Mouse (Mus musculus) hindbrain, postnatal 0 days (tissue): ENCODE data around the gene Tor3a. TPM values are rescaled to one million over a fixed set of nuclear protein-coding genes. Genes with fewer than 3 reads are reported as not detected.
"Not testable (repeated sequence)": the region's sequence is repeated elsewhere in the genome, so short reads cannot be mapped to it uniquely, and the experiment has no call there.

ENCODE experiments used
- ATAC-seq: fragments of 200-750 bp; cut with Nextera tagmentation; 2 replicates; pipeline ENCODE4 v1.8.0; 2017; ENCODE audit warnings: mild to moderate bottlenecking, moderate TSS enrichment, moderate library complexity
- DNase-seq: peaks from one replicate; pipeline ENCODE4 v3.0.0-alpha.2; 2015; ENCODE audit warnings: low spot score
- H3K27ac ChIP-seq: fragments of 300-500 bp; sonication (generic); 2 replicates; pipeline ENCODE4 v1.5.1; 2014; ENCODE audit warnings: mild to moderate bottlenecking
- H3K27me3 ChIP-seq: fragments of 300-500 bp; sonication (generic); 2 replicates; pipeline ENCODE4 v1.6.1; 2014; ENCODE audit warnings: low read length, mixed read lengths; ENCODE audit not compliant: insufficient read depth
- H3K36me3 ChIP-seq: fragments of 300-500 bp; sonication (generic); 2 replicates; pipeline ENCODE4 v1.6.1; 2014; ENCODE audit warnings: low read length, mixed read lengths; ENCODE audit not compliant: insufficient read depth
- H3K4me1 ChIP-seq: fragments of 300-500 bp; sonication (generic); 2 replicates; pipeline ENCODE4 v1.6.1; 2014; ENCODE audit warnings: antibody characterized with exemption, low read length, mixed read lengths; ENCODE audit not compliant: insufficient read depth
- H3K4me2 ChIP-seq: fragments of 300-500 bp; sonication (generic); 2 replicates; pipeline ENCODE4 v1.6.1; 2014; ENCODE audit warnings: low read depth, mild to moderate bottlenecking, low read length, moderate library complexity, mixed read lengths
- H3K4me3 ChIP-seq: fragments of 300-500 bp; sonication (generic); 2 replicates; pipeline ENCODE4 v1.5.1; 2014; ENCODE audit warnings: low read length
- H3K9ac ChIP-seq: fragments of 300-500 bp; sonication (generic); replicated peaks from 2 replicates; pipeline ENCODE4 v1.6.1; 2014; ENCODE audit warnings: mild to moderate bottlenecking, low read length, moderate library complexity, mixed read lengths
- H3K9me3 ChIP-seq: fragments of 300-500 bp; sonication (generic); 2 replicates; pipeline ENCODE4 v1.6.1; 2016; ENCODE audit warnings: low read length, mixed read lengths
- CTCF ChIP-seq: IDR thresholded peaks from 2 replicates; pipeline ENCODE4 v1.5.1; 2016; ENCODE audit warnings: antibody characterized with exemption, control low read depth, low read depth
- WGBS: fragments of 180-500 bp; shearing (Covaris S2); extraction: QIAGEN DNeasy Blood & Tissue Kit; methylation state at CpG from one replicate; pipeline ENCODE4 v1.1.7; 2014; 5-methylcytosine and 5-hydroxymethylcytosine counted together
- polyA plus RNA-seq: library from polyadenylated mRNA; unstranded; fragments of >200 nt; fragmentation: Nextera tagmentation; extraction: Ambion mirVana; gene quantifications from 2 replicates; pipeline ENCODE4 v1.2.1, GENCODE M21; 2015
- total RNA-seq: library from RNA; depleted of rRNA; stranded (reverse); fragments of >200 nt; gene quantifications from 2 replicates; pipeline ENCODE4 v1.2.3, GENCODE M21; 2014

Gene Tor3a
- total and polyA plus RNA-seq, 2 experiments from 2014 or later: 3.0 to 5.6 TPM

DNA sequence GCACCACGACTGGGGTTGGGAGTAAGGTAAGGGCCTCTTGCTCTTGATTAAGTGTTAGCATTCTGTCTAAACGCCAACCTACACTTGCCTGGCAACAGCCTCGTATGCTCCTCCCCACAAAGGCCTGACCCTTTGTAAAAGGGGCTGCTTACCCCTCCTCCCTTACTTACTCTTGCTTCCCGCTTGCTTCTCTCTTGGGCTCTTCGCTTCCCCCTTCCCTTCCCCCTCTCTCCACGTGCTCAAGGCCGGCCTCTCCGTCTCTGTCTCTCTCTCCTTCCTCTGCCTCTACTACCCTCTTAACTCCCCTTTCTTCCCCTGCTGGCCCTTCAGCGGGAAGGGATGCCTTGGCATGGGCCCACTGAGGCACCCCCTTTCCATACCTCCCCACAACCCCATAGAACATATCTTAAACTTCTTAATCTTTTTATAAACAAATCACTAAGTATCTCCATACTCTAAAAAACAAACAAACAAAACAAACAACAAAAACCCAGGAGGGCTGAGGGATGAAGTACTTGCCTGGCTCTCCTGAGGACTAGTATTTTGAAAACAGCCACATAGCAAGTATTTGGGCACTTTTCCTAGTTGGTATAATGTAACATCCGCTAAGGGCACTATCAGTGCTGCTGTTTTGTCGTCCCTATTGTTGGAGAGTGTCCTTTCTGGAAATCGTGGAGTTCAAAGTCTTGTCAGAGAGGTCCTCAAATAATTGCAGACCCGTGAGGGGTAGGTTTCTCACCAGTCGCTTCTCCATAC, 1.3 kb downstream of the Tor3a start:
- 18% methylated on average over 14 of the region's 14 CpGs for WGBS
- ATAC-seq (no peak), DNase-seq (no peak)
- H3K9me3 ChIP-seq: no peaks in the 10 kb centered on the region
- H3K27me3 ChIP-seq: no peaks in the 10 kb centered on the region
- H3K4me3 ChIP-seq: peak overlapping the region; percentile 50
- no peaks in the 10 kb centered on the region for H3K36me3 ChIP-seq
- no peaks in the 10 kb centered on the region; the same call in 1 of the 2 replicates for H3K4me1 ChIP-seq
- peak overlapping the region; percentile 98 for H3K4me2 ChIP-seq
- peak overlapping the region; percentile 43; the same call in 1 of the 2 replicates for H3K9ac ChIP-seq
- no peak overlapping the region for H3K27ac ChIP-seq
- TF ChIP-seq CTCF: no peak

DNA sequence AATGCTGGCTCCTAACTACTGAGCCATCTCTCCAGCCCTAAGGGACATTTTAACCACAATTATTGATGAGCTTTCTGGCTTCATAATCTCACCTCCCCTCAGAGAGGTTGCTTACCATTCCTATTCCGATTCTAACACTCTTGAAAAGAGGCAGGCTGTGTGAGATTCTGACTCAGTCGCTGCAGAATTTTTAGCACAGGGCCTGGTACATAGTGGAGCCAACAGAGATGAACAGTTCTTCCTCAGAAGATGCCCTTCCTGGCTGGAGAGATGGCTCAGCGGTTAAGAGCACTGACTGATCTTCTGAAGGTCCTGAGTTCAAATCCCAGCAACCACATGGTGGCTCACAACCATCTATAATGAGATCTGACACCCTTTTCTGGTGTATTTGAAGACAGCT, 2.2 kb downstream of the Tor3a start:
- no peaks in the 10 kb centered on the region; the same call in 1 of the 2 replicates for H3K4me1 ChIP-seq
- H3K4me2 ChIP-seq: no peak overlapping the region
- no peaks in the 10 kb centered on the region for H3K27me3 ChIP-seq
- H3K4me3 ChIP-seq: no peak overlapping the region
- no peak overlapping the region for H3K9ac ChIP-seq
- 94% methylated on average over 3 of the region's 3 CpGs for WGBS
- no peak for DNase-seq
- no peak overlapping the region for H3K27ac ChIP-seq
- no peak for ATAC-seq
- no peak for TF ChIP-seq CTCF
- H3K36me3 ChIP-seq: no peaks in the 10 kb centered on the region
- no peaks in the 10 kb centered on the region for H3K9me3 ChIP-seq

DNA sequence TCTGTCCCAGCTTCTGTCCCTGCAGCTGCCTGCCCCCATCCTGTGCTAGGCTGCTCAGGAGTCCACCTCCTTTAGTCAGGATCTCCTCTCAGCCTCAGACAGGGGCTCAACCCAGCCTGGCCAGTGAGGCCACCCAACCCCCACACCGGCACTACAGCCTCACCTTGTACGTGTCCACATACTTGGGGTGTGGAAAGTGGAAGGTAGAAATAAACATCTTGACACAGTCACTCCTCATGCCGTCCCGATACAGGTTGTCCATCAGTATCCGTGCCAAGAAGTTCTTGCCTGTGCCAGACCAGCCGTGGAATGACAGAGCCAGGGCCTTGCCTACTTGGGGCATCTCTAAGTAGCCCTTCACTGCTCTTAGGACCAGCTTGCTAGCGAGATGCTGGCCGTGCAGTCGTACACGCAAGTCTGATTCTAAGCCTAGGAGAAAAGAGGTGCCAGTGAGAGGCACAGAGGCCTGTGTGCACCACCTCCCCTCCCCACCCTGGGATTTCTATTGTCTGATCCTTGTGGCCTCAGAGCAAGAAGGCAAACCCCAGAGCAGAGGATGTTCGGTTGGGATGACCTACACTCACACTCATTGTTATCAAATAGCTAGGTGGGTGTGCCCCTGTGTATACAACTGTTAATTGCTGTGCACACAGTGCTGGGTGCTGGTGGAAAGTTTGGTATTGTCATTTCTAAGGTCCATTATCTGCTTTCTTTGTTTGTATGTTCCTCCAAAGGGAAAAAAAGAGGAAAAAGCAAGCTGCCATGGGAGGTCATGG, 4.8 kb downstream of the Tor3a start:
- Histone ChIP-seq H3K27me3 (no peaks in the 10 kb centered on the region), H3K36me3 (no peaks in the 10 kb centered on the region), H3K27ac (no peak overlapping the region), H3K4me2 (no peak overlapping the region), H3K4me3 (no peak overlapping the region), H3K9ac (no peak overlapping the region), H3K4me1 (no peaks in the 10 kb centered on the region; the same call in 1 of the 2 replicates), H3K9me3 (no peaks in the 10 kb centered on the region)
- 45% methylated on average over 11 of the region's 11 CpGs for WGBS
- TF ChIP-seq CTCF: no peak
- DNase-seq (no peak), ATAC-seq (no peak)

DNA sequence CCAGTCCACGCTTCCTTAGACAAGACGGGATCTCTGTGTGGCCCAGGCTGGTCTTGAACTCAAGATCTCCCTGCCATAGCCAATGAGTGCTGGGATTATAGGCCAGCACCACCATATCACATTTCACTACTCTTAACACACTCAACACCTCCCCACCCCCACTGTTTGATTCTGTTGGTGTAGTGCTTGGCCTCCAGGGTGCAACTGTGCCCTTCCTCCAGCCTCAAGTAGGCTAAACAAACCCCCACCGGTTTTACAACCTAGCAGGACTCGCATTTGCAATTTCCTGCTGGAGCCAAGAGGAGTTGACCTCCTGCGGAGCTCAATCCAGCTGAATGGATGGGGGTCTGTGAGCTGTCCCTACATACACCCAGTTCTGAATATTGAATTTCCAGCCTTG, 5.6 kb downstream of the Tor3a start:
- Histone ChIP-seq H3K9ac (no peak overlapping the region), H3K4me3 (no peak overlapping the region), H3K4me1 (no peaks in the 10 kb centered on the region), H3K9me3 (no peaks in the 10 kb centered on the region), H3K27me3 (no peaks in the 10 kb centered on the region), H3K27ac (no peak overlapping the region), H3K36me3 (no peaks in the 10 kb centered on the region), H3K4me2 (no peak overlapping the region)
- no peak for ATAC-seq
- WGBS: 44% methylated on average over 5 of the region's 5 CpGs
- DNase-seq: no peak
- no peak for TF ChIP-seq CTCF

DNA sequence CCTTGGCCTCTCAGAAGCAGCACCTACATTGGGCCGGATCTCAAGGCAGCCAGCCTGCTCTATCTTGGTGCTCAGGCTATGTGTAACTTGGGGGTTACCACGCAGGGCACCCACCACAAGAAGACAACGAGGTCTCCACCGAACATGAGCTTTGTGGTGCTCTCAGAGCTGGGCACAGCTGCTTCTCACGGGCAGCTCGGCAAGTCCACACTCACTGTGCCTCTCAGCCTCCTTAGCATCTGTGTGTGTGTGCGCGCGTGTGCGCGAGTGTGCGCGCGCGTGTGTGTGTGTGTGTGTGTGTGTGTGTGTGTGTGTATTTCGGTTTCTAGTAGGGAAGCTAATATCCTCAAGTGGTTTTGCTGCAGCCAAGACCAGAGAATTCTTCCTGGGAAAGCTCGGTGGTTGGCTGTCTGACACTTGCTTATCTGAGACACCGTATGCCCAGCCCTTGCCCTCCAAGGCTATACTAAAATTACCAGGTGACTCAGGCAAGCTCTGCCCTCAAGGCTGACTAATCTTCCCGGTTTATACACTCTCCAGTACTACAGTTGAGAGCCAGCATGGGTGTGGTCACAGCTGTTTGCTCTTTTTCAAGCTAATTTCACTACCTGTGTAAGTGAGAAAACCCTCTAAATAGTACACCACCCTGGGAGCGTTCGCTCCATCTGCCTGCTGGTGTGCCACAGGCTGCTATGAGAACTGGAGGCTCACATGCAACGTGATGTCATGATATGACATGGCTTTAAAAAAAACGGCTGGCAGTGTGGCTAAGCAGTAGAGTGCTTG, 6.8 kb downstream of the Tor3a start:
- ATAC-seq (0 out of 2 replicates have a peak, but pooled peaks have one; percentile 11), DNase-seq (no peak)
- TF ChIP-seq CTCF: no peak
- Histone ChIP-seq H3K36me3 (no peaks in the 10 kb centered on the region), H3K4me1 (no peaks in the 10 kb centered on the region), H3K9me3 (no peaks in the 10 kb centered on the region), H3K4me3 (no peak overlapping the region), H3K27me3 (no peaks in the 10 kb centered on the region), H3K9ac (no peak overlapping the region), H3K4me2 (no peak overlapping the region), H3K27ac (no peak overlapping the region)
- 90% methylated on average over 22 of the region's 23 CpGs for WGBS

DNA sequence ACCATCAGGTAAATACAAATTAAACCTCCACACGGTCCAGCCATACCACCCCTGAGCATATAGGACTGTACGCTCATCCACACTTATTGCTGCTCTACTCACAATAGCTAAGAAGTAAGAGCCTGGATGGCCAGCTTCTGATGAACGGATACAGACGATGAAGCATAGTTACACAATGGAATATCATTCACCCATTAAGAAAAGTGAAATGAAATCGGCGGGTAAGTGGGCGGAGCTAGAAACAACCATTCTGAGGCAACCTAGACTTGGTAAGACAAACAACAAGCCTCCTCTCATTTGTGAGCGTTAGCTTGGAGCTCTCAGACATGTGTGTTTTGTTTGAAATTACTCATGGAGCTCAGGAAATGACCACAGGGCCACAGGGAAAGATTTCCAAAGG, 8.4 kb downstream of the Tor3a start:
- no peak overlapping the region for H3K4me2 ChIP-seq
- H3K9ac ChIP-seq: no peak overlapping the region
- DNase-seq (no peak), ATAC-seq (no peak)
- no peaks in the 10 kb centered on the region for H3K9me3 ChIP-seq
- no peak overlapping the region for H3K4me3 ChIP-seq
- no peaks in the 10 kb centered on the region for H3K36me3 ChIP-seq
- no peaks in the 10 kb centered on the region for H3K4me1 ChIP-seq
- TF ChIP-seq CTCF: no peak
- 91% methylated on average over 8 of the region's 8 CpGs for WGBS
- no peaks in the 10 kb centered on the region for H3K27me3 ChIP-seq
- H3K27ac ChIP-seq: no peak overlapping the region

DNA sequence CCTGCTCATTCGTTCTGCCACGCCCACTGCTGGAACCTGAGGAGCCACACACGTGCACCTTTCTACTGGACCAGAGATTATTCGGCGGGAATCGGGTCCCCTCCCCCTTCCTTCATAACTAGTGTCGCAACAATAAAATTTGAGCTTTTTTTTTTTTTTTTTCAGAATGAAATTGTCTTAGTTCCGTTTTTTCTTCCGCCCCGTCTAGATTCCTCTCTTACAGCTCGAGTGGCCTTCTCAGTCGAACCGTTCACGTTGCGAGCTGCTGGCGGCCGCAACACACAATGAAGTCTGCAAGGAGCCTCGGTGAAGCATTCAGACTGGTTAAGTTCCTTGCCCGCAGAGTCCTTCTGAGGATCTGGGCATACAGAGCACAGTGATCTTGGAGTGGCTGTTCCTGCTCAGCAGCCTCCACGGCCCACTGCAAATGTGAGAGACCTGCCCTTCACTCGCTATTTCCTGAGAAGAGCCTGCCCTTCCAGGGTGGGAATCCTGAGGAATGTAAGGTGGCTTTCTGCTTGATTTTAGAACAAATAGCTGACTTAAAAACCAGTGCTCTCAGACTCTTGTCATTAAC, 13.4 kb downstream of the Tor3a start:
- H3K36me3 ChIP-seq, H3K4me3 ChIP-seq, H3K4me2 ChIP-seq, H3K27ac ChIP-seq, ATAC-seq, DNase-seq, H3K4me1 ChIP-seq, H3K9ac ChIP-seq, H3K9me3 ChIP-seq, H3K27me3 ChIP-seq: not testable (repeated sequence)
- WGBS: 77% methylated on average over 19 of the region's 21 CpGs
